Mouse (Mus musculus) stomach, postnatal 0 days (tissue): ENCODE measurements around the gene Sergef.

ENCODE experiments used
- CTCF ChIP-seq: IDR thresholded peaks from 2 replicates; pipeline ENCODE4 v1.5.1; 2016; ENCODE audit warnings: antibody characterized with exemption, low read depth, mild to moderate bottlenecking, moderate library complexity
- EP300 ChIP-seq: optimal IDR thresholded peaks from 2 replicates; pipeline ENCODE3; 2016; ENCODE audit warnings: antibody characterized with exemption

DNA sequence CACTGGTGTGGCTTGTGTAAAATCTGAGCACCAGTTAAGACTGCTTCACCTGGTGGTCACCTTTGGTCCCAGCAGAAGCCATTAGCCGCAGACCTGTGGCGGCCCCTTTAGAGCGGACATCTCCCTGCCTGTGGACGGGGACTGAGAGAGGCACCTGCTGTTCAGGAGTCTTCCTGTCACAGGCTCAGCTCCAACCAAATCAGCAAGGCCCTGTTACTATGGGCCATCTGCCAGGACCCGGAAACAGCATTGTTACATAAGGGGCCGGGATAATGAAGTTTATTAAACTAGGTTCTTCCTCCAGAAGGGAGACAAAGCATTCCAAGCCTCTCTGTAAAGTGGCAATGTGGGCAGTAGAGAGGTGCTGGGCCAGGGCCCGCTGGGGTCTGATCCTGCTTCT lies 36.6 kb downstream of the Sergef start:
- TF ChIP-seq CTCF (no peak), EP300 (no peak)
